39 mouse cellular contexts compared by ENCODE assay signal in the genomic region with DNA sequence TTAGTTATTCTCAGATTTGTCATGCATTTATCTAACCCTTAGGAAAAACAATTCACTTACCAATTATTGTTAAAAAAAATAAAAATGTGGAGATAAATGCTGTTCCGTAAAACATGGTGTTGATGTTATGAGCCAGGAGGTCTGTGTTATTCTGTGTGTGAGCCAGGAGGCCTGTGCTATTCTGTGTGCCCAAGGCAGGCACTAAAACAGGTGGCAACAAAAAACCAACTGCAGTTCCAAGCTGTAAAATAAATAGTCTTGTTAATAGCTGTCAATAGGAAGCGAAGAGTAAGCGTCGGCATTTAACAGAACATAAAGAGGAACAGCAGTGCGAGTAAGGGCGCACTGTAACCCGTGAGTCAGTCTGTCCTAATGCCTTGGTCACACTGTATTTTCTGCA. TPM values are rescaled to one million over a fixed set of nuclear protein-coding genes. Genes with fewer than 3 reads are reported as not detected.
A peak's percentile ranks its signal among the peaks of the same experiment; 100 is the strongest.
DNase-seq lines count a peak whose midpoint lies in the region; TF ChIP-seq lines count a peak whose summit lies in the region.
"Had no signal": no experiment of that assay in that cellular context is flagged by ENCODE, and none has a peak within 500 bp of the region (broad histone marks: within the 10 kb centered on the region; RNA-seq: fewer than 3 reads in every experiment).

No protein-coding gene starts in this region.

- TF ChIP-seq RAD21 in CH12.LX (IDR thresholded peaks at IDR 0.05; ENCODE audit: low read depth, low read length): no peak

- peaks cover 19% of the 10 kb centered on the region for H3K79me2 ChIP-seq in CH12.LX (replicated peaks; ENCODE audit: control insufficient read depth, extremely low read depth, insufficient read depth, poor library complexity, severe bottlenecking)

- in situ Hi-C loops in CH12.LX (cut with MboI; ENCODE audit: low pct_ligation_motif_present, low pct_unique_long_range_greater_than_20kb, low sequenced_read_pairs): no loop called here

- no peak for TF ChIP-seq POLR2A in CH12.LX (IDR thresholded peaks at IDR 0.05; ENCODE audit: low read depth, low read length)
- TF ChIP-seq POLR2A in brain, embryonic 14.5 days (IDR thresholded peaks at IDR 0.05; ENCODE audit: borderline replicate concordance, extremely low read depth, insufficient read depth, insufficient read length, poor library complexity, severe bottlenecking): no peak

- H3K9ac ChIP-seq in CH12.LX (ENCODE audit: insufficient read depth, low read depth): peak overlapping the region; percentile 37
- H3K9ac ChIP-seq: heart, embryonic 12.5 days; hindbrain, embryonic 14.5 days; limb, embryonic 15.5 days; liver, embryonic 13.5 days; midbrain, embryonic 13.5 days had no signal

- no peak for TF ChIP-seq EP300 in CH12.LX (IDR thresholded peaks at IDR 0.05; ENCODE audit: low read length)

- dilution Hi-C loops in CH12.LX (cut with MboI; ENCODE audit: extremely low pct_ligation_motif_present, extremely low pct_unique_long_range_greater_than_20kb, low sequenced_read_pairs): no loop called here

- H3K4me3 ChIP-seq in gastrocnemius, adult 2 months: peak overlapping the region; percentile 42
- peak overlapping the region in 1 of 3 experiments; percentile 7 for H3K4me3 ChIP-seq in CH12.LX (replicated peaks in 1 of 3; ENCODE audit: low read depth in 2 of 3, low read length in 2 of 3, poor library complexity in 1 of 3)
- H3K4me3 ChIP-seq: heart, embryonic 12.5 days; limb, embryonic 10.5 days; limb, embryonic 15.5 days; liver, embryonic 13.5 days; midbrain, embryonic 13.5 days had no signal

- peak overlapping the region; percentile 13; the same call in 1 of the 2 replicates for H3K27ac ChIP-seq in gastrocnemius, adult 2 months
- peak overlapping the region; percentile 95 for H3K27ac ChIP-seq in CH12.LX (ENCODE audit: insufficient read depth, low read depth)
- H3K27ac ChIP-seq: hindbrain, embryonic 14.5 days; limb, embryonic 10.5 days; limb, embryonic 15.5 days; liver, embryonic 13.5 days; midbrain, embryonic 13.5 days had no signal

- H3K4me2 ChIP-seq in CH12.LX (ENCODE audit: insufficient read depth, low read depth, poor library complexity, severe bottlenecking): peak overlapping the region; percentile 69
- H3K4me2 ChIP-seq: heart, embryonic 12.5 days; hindbrain, embryonic 14.5 days; limb, embryonic 15.5 days; liver, embryonic 13.5 days; midbrain, embryonic 13.5 days had no signal

- intact Hi-C loops in gastrocnemius, adult 2 months (cut with DNase I): no loop called here

- H3K27me3 ChIP-seq in CH12.LX (replicated peaks): no peaks in the 10 kb centered on the region
- H3K27me3 ChIP-seq: heart, embryonic 12.5 days; limb, embryonic 15.5 days; liver, embryonic 13.5 days; midbrain, embryonic 13.5 days had no signal

- no peaks in the 10 kb centered on the region for H3K9me3 ChIP-seq in CH12.LX (replicated peaks; ENCODE audit: low read length)
- H3K9me3 ChIP-seq: G1E; heart, embryonic 12.5 days; limb, embryonic 10.5 days; limb, embryonic 15.5 days; liver, embryonic 13.5 days; midbrain, embryonic 13.5 days had no signal

- peaks cover 5 to 46% of the 10 kb centered on the region in 2 experiments for H3K4me1 ChIP-seq in CH12.LX (ENCODE audit: control insufficient read depth in 1 of 2, insufficient read depth in 2 of 2)

- no peak for TF ChIP-seq CTCF in gastrocnemius, adult 2 months (IDR thresholded peaks at IDR 0.05)
- no peak for TF ChIP-seq CTCF in CH12.LX (conservative IDR thresholded peaks at IDR 0.05 in 1 of 2, IDR thresholded peaks at IDR 0.05 in 1 of 2; ENCODE audit: low read depth in 2 of 2, low read length in 2 of 2)
- TF ChIP-seq CTCF in brain, embryonic 14.5 days (IDR thresholded peaks at IDR 0.05; ENCODE audit: borderline replicate concordance, extremely low read depth, insufficient read depth, insufficient read length): no peak

- peaks cover 13 to 32% of the 10 kb centered on the region in 2 experiments for H3K36me3 ChIP-seq in CH12.LX (replicated peaks in 1 of 2; ENCODE audit: control insufficient read depth in 1 of 2, insufficient read depth in 1 of 2, low read length in 1 of 2)

- DNase-seq in gastrocnemius, adult 2 months: no peak
- DNase-seq in gastrocnemius, postnatal 10 days: no peak
- no peak for DNase-seq in CH12.LX (ENCODE audit: extremely low read depth)
- DNase-seq in brain, embryonic 14.5 days (ENCODE audit: low read depth): peak; percentile 47
- peak; percentile 19 to 74 for DNase-seq in layer of hippocampus, postnatal 14 days (ENCODE audit: low spot score in 2 of 2)
- DNase-seq in right cerebral cortex, postnatal 25 days: no peak
- no peak for DNase-seq in adrenal gland, postnatal 25 days
- DNase-seq: adrenal gland, postnatal 10 days; cerebellum, adult 18-20 months; cerebellum, postnatal 10 days; gastrocnemius, postnatal 25 days; heart, adult 18-20 months; kidney, adult 11 months; liver, embryonic 13.5 days; lung, adult 18-20 months; lung, postnatal 4 days; retina, postnatal 1 day; spleen, adult 18-20 months; thymus, postnatal 14 days had no signal

TF ChIP-seq in CH12.LX, 34 proteins besides CTCF, POLR2A, EP300 and RAD21:
- TF ChIP-seq BHLHE40 (IDR thresholded peaks at IDR 0.05; ENCODE audit: low read depth, low read length) (0 out of 2 replicates have a peak, but pooled peaks have one; percentile 22), MXI1 (IDR thresholded peaks at IDR 0.05; ENCODE audit: low read depth, low read length) (no peak)

RNA-seq across cellular contexts. Expression of gene Flvcr1, which starts 4.9 kb away (rescaled TPM):
- total RNA-seq in gastrocnemius, adult 2 months (2021): 10 to 100 TPM; 13.0 to 16.2 TPM
- 10 to 100 TPM; 10.9 to 11.7 TPM for total RNA-seq in gastrocnemius, postnatal 10 days (2021)
- total RNA-seq in CH12.LX (2012; rRNA removed): 40.0 and 47.9 TPM in 2 replicates
- 86.8 and 93.8 TPM in 2 replicates for total RNA-seq in CH12.LX (2014; rRNA removed)
- 35.9 and 37.5 TPM in 2 replicates for polyA plus RNA-seq in CH12.LX (2012; ENCODE audit: insufficient read length, low read depth)
- polyA plus RNA-seq in brain, embryonic 14.5 days (2012; rRNA removed): 24.6 and 25.0 TPM in 2 replicates
- 10 to 100 TPM; 18.6 to 21.6 TPM for total RNA-seq in layer of hippocampus, postnatal 14 days (2021)
- total RNA-seq in adrenal gland, postnatal 25 days (2021): 14.7 and 15.0 TPM in 2 replicates

RNA-seq across cellular contexts. Expression of gene Spata45, which starts 15.4 kb away (rescaled TPM):
- not detected for total RNA-seq in gastrocnemius, adult 2 months (2021)
- total RNA-seq in gastrocnemius, postnatal 10 days (2021): not detected
- not detected in 2 replicates for total RNA-seq in CH12.LX (2012; rRNA removed)
- not detected in 2 replicates for total RNA-seq in CH12.LX (2014; rRNA removed)
- 0.76 TPM in 1 of 2 replicates, not detected in the other for polyA plus RNA-seq in CH12.LX (2012; ENCODE audit: insufficient read length, low read depth)
- polyA plus RNA-seq in brain, embryonic 14.5 days (2012; rRNA removed): not detected in 2 replicates
- total RNA-seq in layer of hippocampus, postnatal 14 days (2021): not detected
- total RNA-seq in adrenal gland, postnatal 25 days (2021): not detected in 2 replicates
- total RNA-seq: adrenal gland, postnatal 10 days; common myeloid progenitor, adult 5-6 weeks; G1E; gastrocnemius, postnatal 25 days; heart, adult 18-20 months; hematopoietic stem cell, adult 5-6 weeks; layer of hippocampus, postnatal 36 days; left cerebral cortex, postnatal 10 days; megakaryocyte-erythroid progenitor cell, adult 5-6 weeks; monocyte, adult 5-6 weeks had no signal
- polyA plus RNA-seq: C2C12; embryonic facial prominence, embryonic 14.5 days; G1E; heart, embryonic 12.5 days; heart, postnatal 0 days; hindbrain, embryonic 14.5 days; kidney, embryonic 16.5 days; limb, embryonic 10.5 days; limb, embryonic 15.5 days; liver, embryonic 13.5 days; lung, postnatal 0 days; midbrain, embryonic 13.5 days; neural tube, embryonic 14.5 days; stomach, embryonic 16.5 days; urinary bladder, adult 2 months had no signal

RNA-seq across cellular contexts. Expression of gene Tatdn3, which starts 41.7 kb away (rescaled TPM):
- total RNA-seq in gastrocnemius, adult 2 months (2021): 10 to 100 TPM; 14.4 to 15.2 TPM
- 10 to 100 TPM; 14.9 to 19.7 TPM for total RNA-seq in gastrocnemius, postnatal 10 days (2021)
- total RNA-seq in CH12.LX (2012; rRNA removed) (12.9 TPM in 2 replicates), CH12.LX (2014; rRNA removed) (17.2 and 17.3 TPM in 2 replicates)
- 11.3 and 12.7 TPM in 2 replicates for polyA plus RNA-seq in CH12.LX (2012; ENCODE audit: insufficient read length, low read depth)
- polyA plus RNA-seq in brain, embryonic 14.5 days (2012; rRNA removed): 23.8 and 25.3 TPM in 2 replicates
- total RNA-seq in layer of hippocampus, postnatal 14 days (2021): 10 to 100 TPM; 30.0 to 42.1 TPM
- total RNA-seq in adrenal gland, postnatal 25 days (2021): 18.1 and 28.4 TPM in 2 replicates

RNA-seq across cellular contexts. Expression of gene Nsl1, which starts 41.8 kb away (rescaled TPM):
- under 1 TPM; 0.05 to 0.08 TPM for total RNA-seq in gastrocnemius, adult 2 months (2021)
- total RNA-seq in gastrocnemius, postnatal 10 days (2021): 1 to 10 TPM; 1.2 to 2.6 TPM
- total RNA-seq in CH12.LX (2012; rRNA removed) (17.4 and 17.9 TPM in 2 replicates), CH12.LX (2014; rRNA removed) (24.9 and 27.1 TPM in 2 replicates)
- 16.0 and 20.0 TPM in 2 replicates for polyA plus RNA-seq in CH12.LX (2012; ENCODE audit: insufficient read length, low read depth)
- 6.0 and 7.8 TPM in 2 replicates for polyA plus RNA-seq in brain, embryonic 14.5 days (2012; rRNA removed)
- 1 to 10 TPM in 1 of 2 experiments, under 1 TPM in 1; 0.60 to 1.2 TPM for total RNA-seq in layer of hippocampus, postnatal 14 days (2021)
- 1.9 and 3.3 TPM in 2 replicates for total RNA-seq in adrenal gland, postnatal 25 days (2021)

RNA-seq across cellular contexts. Expression of gene Vash2, which starts 41.9 kb away (rescaled TPM):
- under 1 TPM; 0.20 to 0.66 TPM for total RNA-seq in gastrocnemius, adult 2 months (2021)
- 10 to 100 TPM; 12.3 to 14.6 TPM for total RNA-seq in gastrocnemius, postnatal 10 days (2021)
- total RNA-seq in CH12.LX (2012; rRNA removed) (0.04 and 0.08 TPM in 2 replicates), CH12.LX (2014; rRNA removed) (0.05 and 0.17 TPM in 2 replicates)
- 0.16 and 0.25 TPM in 2 replicates for polyA plus RNA-seq in CH12.LX (2012; ENCODE audit: insufficient read length, low read depth)
- polyA plus RNA-seq in brain, embryonic 14.5 days (2012; rRNA removed): 48.1 and 66.0 TPM in 2 replicates
- total RNA-seq in layer of hippocampus, postnatal 14 days (2021): 1 to 10 TPM; 6.4 to 7.4 TPM
- total RNA-seq in adrenal gland, postnatal 25 days (2021): 0.48 and 0.49 TPM in 2 replicates
- total RNA-seq: hematopoietic stem cell, adult 5-6 weeks; megakaryocyte-erythroid progenitor cell, adult 5-6 weeks; monocyte, adult 5-6 weeks had no signal
- polyA plus RNA-seq: G1E had no signal

Comparison
In these comparisons a context has a peak if more than half of its experiments do, and no peak if none do; other contexts are left out.
1. DNase-seq: peak in brain, embryonic 14.5 days (single experiment) and layer of hippocampus, postnatal 14 days (2 of 2); none in gastrocnemius, adult 2 months (single experiment), gastrocnemius, postnatal 10 days (single experiment), CH12.LX (single experiment), right cerebral cortex, postnatal 25 days (single experiment) and adrenal gland, postnatal 25 days (single experiment).